Mouse (Mus musculus) erythroblast, adult 5-6 weeks (primary cell): ENCODE results near the gene Tex48. TPM values are rescaled to one million over a fixed set of nuclear protein-coding genes. Genes with fewer than 3 reads are reported as not detected.

Source experiments
- ATAC-seq: replicated peaks from 2 replicates; pipeline ENCODE4 v1.8.0; 2016; ENCODE audit warnings: moderate number of reproducible peaks, mild to moderate bottlenecking, moderate TSS enrichment, inconsistent platforms; ENCODE audit not compliant: poor library complexity, low FRiP score, severe bottlenecking
- total RNA-seq, 2 experiments: library from RNA; stranded (forward) in 1 of 2; stranded (reverse) in 1 of 2; fragments of 150-400 nt in 1 of 2; fragments of 200-764, 138-1000 nt in 1 of 2; gene quantifications; 2 replicates each; pipeline versions ENCODE4 v1.2.3 to v1.2.4; 2015 to 2017; ENCODE audit warnings: low replicate concordance in 2 of 2

The Tex48 gene
- total RNA-seq (2015; ENCODE audit: low replicate concordance), result not detected in 2 replicates
- total RNA-seq (2017; ENCODE audit: low replicate concordance), result not detected in 2 replicates

GRCm38 (mm10) chr4:63622378-63622835, at the start of gene Tex48:
TSS of gene Tex48 (minus strand) at chr4:63622428.
- no peak for ATAC-seq

- no peak for ATAC-seq
These were observed 46.0 kb upstream of the Tex48 start for GRCm38 (mm10) chr4:63668255-63668654.

- ATAC-seq, result no peak
These were observed 43.5 kb upstream of the Tex48 start for GRCm38 (mm10) chr4:63665738-63666137.

GRCm38 (mm10) chr4:63663279-63663678, 41.1 kb upstream of the Tex48 start, which contains the start of gene Gm11214:
TSS of gene Gm11214 (minus strand) at chr4:63663379.
- ATAC-seq, result no peak

- ATAC-seq, result no peak
These were observed 39.6 kb upstream of the Tex48 start for GRCm38 (mm10) chr4:63661857-63662256.

GRCm38 (mm10) chr4:63661426-63661825, 39.2 kb upstream of the Tex48 start:
- ATAC-seq, result no peak

GRCm38 (mm10) chr4:63659775-63660174, 37.5 kb upstream of the Tex48 start:
- ATAC-seq, result no peak

GRCm38 (mm10) chr4:63659086-63659485, 36.9 kb upstream of the Tex48 start:
- ATAC-seq, result no peak

GRCm38 (mm10) chr4:63654381-63654780, 32.2 kb upstream of the Tex48 start:
- ATAC-seq, result no peak

- ATAC-seq, result no peak
These were observed 21.9 kb upstream of the Tex48 start for GRCm38 (mm10) chr4:63643956-63644726.

- no peak for ATAC-seq
These were observed 17.6 kb upstream of the Tex48 start for GRCm38 (mm10) chr4:63639842-63640241.

- no peak for ATAC-seq
These were observed 16.4 kb upstream of the Tex48 start for GRCm38 (mm10) chr4:63638603-63639002.

GRCm38 (mm10) chr4:63633181-63633580, 11.0 kb upstream of the Tex48 start:
- ATAC-seq, result no peak

GRCm38 (mm10) chr4:63627111-63627510, 4.9 kb upstream of the Tex48 start:
- ATAC-seq, result no peak

- no peak for ATAC-seq
These were observed 3.4 kb upstream of the Tex48 start for GRCm38 (mm10) chr4:63625563-63626080.

- ATAC-seq, result no peak
These were observed 367 bp downstream of the Tex48 start for GRCm38 (mm10) chr4:63621861-63622260.

- no peak for ATAC-seq
These were observed 13.8 kb downstream of the Tex48 start for GRCm38 (mm10) chr4:63608391-63608790.

- ATAC-seq, result no peak
These were observed 16.3 kb downstream of the Tex48 start for GRCm38 (mm10) chr4:63605968-63606367.

GRCm38 (mm10) chr4:63605545-63605944, 16.7 kb downstream of the Tex48 start:
- ATAC-seq, result no peak

- ATAC-seq, result no peak
These were observed 17.3 kb downstream of the Tex48 start, which contains the start of gene Gm11213 for GRCm38 (mm10) chr4:63604945-63605344. TSS of gene Gm11213 (minus strand) at chr4:63605261.

- ATAC-seq, result no peak
These were observed 21.0 kb downstream of the Tex48 start for GRCm38 (mm10) chr4:63601263-63601662.
